Mouse (Mus musculus) bone marrow, adult 2 months (tissue): ENCODE measurements around the gene Slc15a1.

Source experiments
- CTCF ChIP-seq: fragments of 200-500 bp; IDR thresholded peaks from 2 replicates; pipeline ENCODE4 v1.5.1; 2011; ENCODE audit warnings: low read length, control low read depth; ENCODE audit not compliant: control insufficient read depth, insufficient read depth
- POLR2A ChIP-seq: fragments of 200-500 bp; IDR thresholded peaks from 2 replicates; pipeline ENCODE4 v1.6.1; 2011; ENCODE audit warnings: low read depth, mild to moderate bottlenecking, control low read depth, low read length, borderline replicate concordance; ENCODE audit not compliant: control insufficient read depth

DNA sequence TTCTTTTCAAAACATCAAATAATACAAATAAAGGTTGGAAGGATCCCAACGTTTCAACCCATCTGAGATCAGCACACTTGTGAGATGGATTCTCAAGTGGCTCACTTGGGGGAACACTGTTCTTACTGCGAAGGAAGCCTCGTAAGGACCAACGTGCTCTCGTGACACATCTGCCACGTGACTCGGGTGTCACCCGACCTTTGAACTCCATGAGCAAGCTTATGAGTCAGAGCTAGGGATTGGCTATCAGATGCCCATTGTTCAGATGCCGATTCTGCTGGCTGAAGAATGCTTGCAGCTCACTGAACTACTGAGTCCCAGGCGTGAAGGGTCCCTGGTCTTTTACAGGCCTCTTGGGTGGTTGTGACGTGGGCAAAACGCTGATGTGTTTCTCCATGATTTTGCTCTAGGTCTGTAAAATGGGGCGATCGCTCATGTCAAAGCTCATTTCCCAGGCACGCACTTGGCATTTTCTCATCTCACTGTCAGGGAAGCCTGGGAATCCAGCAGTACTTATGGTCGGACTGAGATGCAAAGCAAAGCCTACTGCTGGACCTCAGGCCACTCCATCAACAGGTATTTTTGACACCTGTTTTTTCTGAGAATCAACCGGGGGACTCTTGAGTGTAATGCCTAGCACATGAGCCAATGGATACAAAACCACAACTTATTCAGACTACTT is 75.1 kb downstream of the Slc15a1 start:
- TF ChIP-seq CTCF (no peak), POLR2A (no peak)
